In the genomic region with DNA sequence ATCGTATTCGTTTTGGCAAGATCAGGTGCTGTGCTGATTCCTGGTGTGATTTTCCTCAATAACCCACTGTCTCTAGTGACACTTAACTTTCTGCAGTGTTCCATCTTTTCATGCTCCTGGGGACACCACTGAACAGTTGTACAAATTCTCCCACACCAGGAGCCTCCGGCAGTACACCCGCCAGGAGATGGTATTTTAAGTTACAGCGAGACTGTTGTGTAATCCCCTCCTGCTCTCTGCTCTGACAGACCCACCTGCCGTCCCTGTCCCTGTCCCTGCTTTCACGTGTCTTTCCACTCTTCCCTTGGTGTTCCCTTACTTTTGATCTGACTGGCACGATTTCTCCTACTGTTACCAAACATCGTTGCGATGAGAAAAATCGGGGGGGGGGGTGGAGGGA, we compare ENCODE assay signal across 15 mouse cellular contexts. TPM values are rescaled to one million over a fixed set of nuclear protein-coding genes. Genes with fewer than 3 reads are reported as not detected.
"Had no signal": no experiment of that assay in that cellular context is flagged by ENCODE, and none has a peak within 500 bp of the region (broad histone marks: within the 10 kb centered on the region; RNA-seq: fewer than 3 reads in every experiment).

No protein-coding gene starts in this region.

- DNase-seq: kidney, adult 11 months; kidney, adult 8-10 months; kidney, postnatal 10 days; kidney, postnatal 36 days; liver, embryonic 13.5 days; lung, adult 2 months; lung, postnatal 14 days; lung, postnatal 4 days; midbrain, embryonic 14.5 days; right cerebral cortex, postnatal 4 days; spleen, adult 18-20 months; thymus, adult 18-20 months; thymus, postnatal 36 days had no signal

RNA-seq across cellular contexts. Expression of a gene that starts 19.3 kb away (rescaled TPM):
- total RNA-seq: megakaryocyte progenitor cell, adult 5-6 weeks; megakaryocyte-erythroid progenitor cell, adult 5-6 weeks had no signal
